Mouse (Mus musculus) heart, adult 18-20 months (tissue): ENCODE measurements around the gene Nr3c2. TPM values are rescaled to one million over a fixed set of nuclear protein-coding genes. Genes with fewer than 3 reads are reported as not detected.
A peak's percentile ranks its signal among the peaks of the same experiment; 100 is the strongest.

ENCODE experiments used
- DNase-seq, 2 experiments: peaks; one replicate each; pipeline ENCODE4 v3.0.0; 2021 to 2022; ENCODE audit warnings: mixed read lengths in 1 of 2
- total RNA-seq, 2 experiments: library from RNA; stranded (reverse); gene quantifications; 2 replicates each; pipeline ENCODE4 v1.2.3; 2021

Gene Nr3c2
- total RNA-seq, 2 experiments from 2014 or later, result 19.3 TPM

DNA sequence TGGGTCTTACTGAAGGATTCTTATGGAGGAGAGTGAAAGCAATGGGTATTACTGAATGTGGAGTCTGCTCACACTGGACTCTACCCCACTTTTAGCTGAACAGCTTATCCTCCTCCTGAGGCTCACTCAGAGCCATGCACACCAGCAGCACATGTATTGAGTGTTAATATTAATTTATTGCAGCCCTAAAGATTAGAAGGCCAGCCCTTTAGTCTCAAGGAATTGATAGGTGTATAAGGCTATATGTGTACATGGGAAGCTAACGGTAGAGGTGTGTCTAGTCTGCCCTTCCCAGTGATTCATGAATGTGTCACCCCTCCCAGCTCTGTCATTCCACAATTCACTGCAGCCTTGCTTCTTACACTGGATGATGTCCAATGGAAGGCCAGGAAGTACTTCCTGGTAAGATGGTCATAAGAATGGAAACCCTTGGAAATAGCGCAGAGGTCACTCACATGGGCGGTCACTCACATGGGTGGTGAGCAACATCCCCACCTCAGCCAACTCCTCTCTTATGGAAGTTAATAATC, 156.3 kb downstream of the Nr3c2 start:
- DNase-seq, result no peak

GRCm38 (mm10) chr8:77056853-77057252, 157.6 kb downstream of the Nr3c2 start:
- DNase-seq, result no peak

- no peak for DNase-seq
These were observed 183.4 kb downstream of the Nr3c2 start for GRCm38 (mm10) chr8:77082687-77083086.

DNA sequence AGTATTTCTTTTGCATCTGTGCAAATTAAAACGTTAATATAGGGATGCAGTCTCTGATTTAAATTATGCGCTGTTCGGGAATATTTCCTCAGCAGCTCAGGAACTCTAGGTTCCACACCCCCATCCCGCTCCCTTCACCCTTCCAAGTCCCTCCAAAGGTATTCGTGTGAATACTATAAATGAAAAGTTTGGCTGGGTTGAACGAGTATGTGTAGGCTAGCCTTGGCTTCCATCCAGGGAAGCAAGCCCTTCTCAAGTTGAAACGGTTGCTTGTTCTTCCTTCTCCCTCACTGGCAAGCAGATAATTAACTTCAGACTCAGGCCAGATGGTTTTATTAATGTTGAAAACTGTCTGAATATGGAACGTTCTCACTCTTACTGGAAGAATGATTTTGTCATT, 186.8 kb downstream of the Nr3c2 start:
- no peak for DNase-seq

- no peak for DNase-seq
These were observed 197.5 kb downstream of the Nr3c2 start for GRCm38 (mm10) chr8:77096721-77097120.

GRCm38 (mm10) chr8:77098101-77098500, 198.9 kb downstream of the Nr3c2 start:
- DNase-seq, result no peak

GRCm38 (mm10) chr8:77100370-77100769, 201.1 kb downstream of the Nr3c2 start:
- DNase-seq, result no peak

GRCm38 (mm10) chr8:77102879-77103278, 203.6 kb downstream of the Nr3c2 start:
- DNase-seq, result no peak

DNA sequence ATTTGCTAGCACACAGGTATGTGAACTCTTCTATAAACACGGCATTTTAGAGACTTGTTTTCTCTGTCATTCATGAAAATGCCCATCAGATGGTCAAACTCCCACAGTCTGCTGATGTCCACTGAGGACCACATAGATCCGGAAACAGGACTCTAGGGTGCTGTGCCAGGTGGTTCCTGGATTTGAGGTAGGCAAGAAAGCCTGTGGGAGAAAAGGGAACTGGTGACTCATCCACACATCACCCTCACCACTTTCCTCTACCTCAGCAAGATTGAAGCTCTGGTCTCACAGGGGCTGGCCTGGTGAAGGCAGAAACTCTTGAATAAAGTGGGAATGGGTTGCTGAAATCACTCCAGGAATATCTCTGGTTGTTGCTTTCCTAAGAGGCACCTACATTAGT, 213.5 kb downstream of the Nr3c2 start:
- no peak for DNase-seq

DNA sequence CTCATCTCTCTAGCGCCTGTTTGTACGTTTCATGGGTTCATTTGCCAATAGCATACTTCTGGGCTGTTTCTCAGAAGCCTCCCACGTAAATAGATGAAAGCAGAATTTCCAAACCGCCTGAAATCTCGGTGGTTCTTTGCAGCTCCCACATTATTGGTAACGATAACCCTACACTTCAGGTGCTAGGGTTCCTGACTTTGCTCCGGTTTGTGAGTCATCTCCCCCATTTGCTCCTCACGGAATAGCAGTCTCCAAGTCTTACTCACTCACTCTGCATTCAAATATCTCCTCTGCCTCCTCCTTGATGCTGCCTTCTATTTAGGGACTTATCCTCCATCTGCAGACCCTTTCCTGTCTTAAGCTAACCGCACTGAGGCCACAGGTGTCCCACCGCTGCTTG, 215.5 kb downstream of the Nr3c2 start:
- DNase-seq, result no peak

- DNase-seq, result no peak
These were observed 217.3 kb downstream of the Nr3c2 start for GRCm38 (mm10) chr8:77116419-77117079.

DNA sequence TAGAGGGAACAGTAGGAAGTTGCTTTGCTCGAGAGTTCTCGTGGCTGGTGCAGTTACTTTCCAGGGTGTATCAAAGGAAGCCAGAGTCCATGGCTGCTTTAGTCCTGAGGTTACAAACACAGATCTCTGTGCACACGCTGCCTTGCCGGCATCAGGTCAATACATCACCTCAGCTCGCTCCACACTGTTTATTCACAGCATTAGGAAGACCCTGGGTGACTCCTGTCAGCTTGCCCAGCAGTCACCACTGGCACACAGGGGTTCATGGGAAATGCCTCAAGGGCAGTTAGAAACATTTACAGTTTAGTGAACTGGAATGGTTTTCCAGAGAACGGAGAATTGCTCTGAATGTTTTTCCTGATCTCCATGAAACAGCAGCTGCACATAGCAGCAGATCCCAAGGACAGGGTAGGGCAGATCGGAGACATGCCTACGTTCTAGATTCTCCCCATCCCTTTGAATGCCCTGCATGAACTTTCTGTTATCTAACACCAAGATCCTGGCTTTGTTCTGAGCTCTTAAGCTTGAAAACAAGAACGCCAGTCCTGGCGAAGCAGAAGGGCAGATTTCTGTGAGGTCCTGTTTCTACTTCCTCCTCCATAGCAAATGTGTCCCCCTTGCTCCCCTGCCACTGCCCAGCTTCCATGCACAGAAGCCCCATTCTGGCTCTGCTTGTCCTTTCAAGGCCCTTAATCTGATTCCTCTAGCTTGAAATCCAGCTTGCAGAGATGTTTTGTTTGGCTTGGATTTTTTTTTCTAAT, 221.7 kb downstream of the Nr3c2 start:
- peak; percentile 12 to 39 for DNase-seq

- peak; percentile 37 to 41 for DNase-seq
These were observed 222.3 kb downstream of the Nr3c2 start for GRCm38 (mm10) chr8:77121571-77121890.

GRCm38 (mm10) chr8:77122300-77122699, 223.1 kb downstream of the Nr3c2 start:
- DNase-seq, result peak; percentile 65 to 82

DNA sequence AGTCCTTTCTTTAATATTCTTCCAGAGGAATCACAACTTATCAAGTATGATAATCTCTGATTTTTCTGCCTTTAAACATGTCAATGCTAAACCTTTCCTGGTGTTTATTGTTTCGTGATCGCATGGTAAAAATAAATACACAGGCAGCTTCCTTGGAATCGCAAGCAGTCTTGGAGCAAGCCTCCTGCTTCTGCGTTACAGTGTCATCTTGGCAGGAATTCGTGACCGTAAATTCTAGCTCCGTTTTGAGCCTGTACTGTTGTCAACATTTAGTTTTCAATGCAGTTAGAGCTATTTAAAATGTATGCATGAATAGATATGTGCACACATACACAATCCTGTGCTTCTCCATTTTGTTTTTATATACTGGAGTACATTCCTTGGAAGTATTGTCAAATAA, 226.5 kb downstream of the Nr3c2 start:
- no peak for DNase-seq

DNA sequence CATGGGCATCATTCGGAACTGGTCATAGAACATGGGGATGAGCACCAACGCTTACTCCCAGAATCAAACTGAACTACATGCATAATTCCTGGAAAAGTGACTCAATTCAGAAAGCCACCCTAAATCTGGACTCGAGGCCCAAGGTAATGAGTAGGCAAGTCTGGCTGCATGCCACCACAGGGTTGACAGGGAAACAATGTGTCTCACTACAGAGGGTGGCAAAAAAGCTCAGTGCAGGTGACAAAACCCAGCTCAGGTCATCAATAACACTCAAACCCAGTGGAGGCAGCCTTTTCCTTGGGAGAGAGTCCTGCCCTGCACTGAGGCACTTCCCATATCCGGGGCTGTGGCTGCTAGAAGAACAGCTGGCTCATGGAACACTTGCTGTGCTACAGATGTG, 228.8 kb downstream of the Nr3c2 start:
- DNase-seq, result no peak

DNA sequence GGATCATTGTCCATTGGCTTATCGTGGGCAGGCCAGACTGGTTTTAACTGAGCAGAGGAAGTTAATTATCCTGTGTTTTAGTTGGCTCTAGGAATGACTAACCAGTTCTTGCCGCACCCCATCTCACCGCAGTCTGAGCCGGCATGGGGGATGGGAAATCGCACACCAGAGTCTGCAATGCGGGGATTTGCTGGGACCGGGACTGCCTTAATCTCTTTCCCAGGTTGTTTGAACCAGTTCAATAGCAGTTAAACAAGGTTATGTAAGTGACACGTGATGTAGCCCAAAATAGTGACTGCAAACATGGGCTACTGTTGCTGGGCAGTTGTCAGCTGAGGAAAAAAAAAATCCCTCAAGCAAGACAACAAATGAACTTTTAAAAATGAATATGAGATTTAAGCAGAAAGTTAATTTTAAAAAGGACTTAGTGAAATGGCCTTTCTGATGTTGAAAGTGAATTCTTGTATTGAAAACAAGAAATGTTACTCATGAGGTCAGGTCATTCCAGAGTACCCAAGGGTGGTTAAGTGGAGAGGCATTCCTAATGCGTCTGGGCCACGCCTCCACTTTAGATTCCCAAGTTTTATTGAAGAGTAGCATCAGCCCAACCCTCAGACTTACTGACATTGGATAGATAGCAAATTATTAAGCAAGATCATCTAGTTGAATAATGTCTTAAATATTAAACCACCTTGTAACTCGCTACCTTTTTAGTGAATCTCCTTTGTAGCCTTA, 233.8 kb downstream of the Nr3c2 start:
- peak; percentile 86 to 88 for DNase-seq

GRCm38 (mm10) chr8:77133797-77134385, 234.6 kb downstream of the Nr3c2 start:
- no peak for DNase-seq

GRCm38 (mm10) chr8:77145285-77145684, 246.0 kb downstream of the Nr3c2 start:
- DNase-seq, result no peak

DNA sequence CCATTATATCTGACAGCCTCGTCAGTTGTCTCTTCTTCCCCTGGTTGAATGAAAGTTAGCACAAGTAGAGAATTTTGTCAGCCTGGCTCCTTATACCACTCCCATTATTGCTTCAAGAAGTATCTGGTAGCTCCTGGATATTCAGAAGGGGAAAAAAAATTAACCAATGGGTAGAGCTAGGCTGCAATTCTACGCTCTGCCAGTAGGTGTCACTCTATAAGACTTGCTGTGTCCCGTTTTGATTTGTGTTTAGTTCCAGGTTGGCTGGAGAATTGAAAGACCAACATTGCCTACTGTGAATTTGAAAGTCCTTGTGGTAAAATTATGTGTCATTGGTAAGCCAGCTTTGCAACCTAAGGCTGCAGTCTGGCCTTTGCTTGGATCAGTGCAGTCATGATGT, 255.3 kb downstream of the Nr3c2 start:
- DNase-seq, result peak; percentile 21 to 65

DNA sequence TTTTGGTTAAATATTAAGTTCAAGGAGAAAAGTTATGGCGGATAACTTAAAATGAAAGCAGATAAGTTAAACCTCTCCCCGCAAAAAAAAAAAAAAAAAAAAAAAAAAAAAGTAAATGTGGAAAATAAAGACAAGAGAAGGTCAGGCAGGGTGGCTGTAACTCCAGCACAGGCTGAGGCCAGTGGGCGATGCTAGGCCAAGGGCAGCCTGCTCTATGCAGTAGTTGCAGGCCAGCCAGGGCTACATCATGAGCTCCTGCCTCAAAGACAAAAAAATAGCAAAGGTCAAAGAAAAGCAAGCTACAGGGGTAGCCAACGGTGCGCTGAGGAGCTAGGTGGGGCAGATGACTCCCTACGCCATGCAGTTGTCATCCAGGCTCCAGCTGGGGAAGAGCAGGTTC, 270.1 kb downstream of the Nr3c2 start:
- no peak for DNase-seq

DNA sequence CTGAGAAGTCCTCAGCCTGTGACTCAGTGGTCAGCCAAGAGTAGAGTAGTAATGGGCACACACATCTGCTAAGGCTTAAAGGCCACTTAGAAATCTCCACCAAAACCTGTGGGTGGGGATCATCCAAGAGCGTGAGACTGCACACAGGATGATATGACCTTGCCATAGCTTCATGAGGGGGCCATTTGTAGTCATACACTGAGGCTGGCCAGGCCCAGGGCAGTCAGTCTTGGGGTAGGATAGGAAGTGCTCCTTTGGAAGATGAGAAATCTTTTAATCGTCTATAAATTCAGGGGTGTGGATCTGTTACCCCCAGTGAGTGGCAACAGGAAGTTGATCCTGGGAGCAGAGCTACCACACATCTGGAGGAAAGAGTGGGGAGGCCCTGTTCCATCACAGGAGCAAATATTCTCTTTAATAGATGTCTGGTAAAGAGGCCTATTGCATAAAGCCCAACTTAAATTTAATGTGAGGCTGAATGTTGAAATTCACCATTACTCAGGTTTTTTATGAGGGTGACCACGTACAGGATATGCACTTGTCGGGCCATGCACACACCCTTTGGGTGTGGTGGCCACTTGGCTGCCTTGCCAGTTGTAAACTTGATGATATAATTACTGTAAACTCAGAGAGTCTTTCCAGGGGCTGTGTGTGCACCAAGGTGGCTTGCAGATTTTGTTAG, 270.7 kb downstream of the Nr3c2 start:
- no peak for DNase-seq
